Mouse (Mus musculus): Measurements from ENCODE around the gene Ifitm3.

DNA sequence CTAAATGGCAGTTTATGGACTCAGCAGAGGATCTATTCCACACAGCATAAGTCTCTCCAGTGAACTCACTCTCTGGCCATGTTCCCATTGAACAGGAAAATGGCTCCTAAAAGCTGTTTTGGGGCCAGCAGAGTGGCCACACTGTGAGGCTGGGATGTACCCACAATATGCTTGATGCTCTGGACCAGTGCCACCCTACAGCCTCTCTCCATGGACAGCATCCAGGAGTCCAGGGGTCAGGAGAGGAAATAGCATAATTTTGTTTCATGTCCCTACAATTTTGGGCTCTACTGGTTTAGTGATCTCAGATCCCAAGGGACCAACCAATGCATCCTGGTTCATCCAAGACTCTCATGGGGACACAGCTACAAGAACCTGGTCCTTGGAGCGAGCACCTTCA is 47.0 kb upstream of the Ifitm3 start:
- TF ChIP-seq POLR2A (IDR thresholded peaks at IDR 0.05; ENCODE audit: borderline replicate concordance, extremely low read depth, low read depth, low read length) (no peak), CTCF (IDR thresholded peaks at IDR 0.05; ENCODE audit: insufficient read depth, low read length) (no peak)

All from lung, adult 2 months (tissue).